Mouse (Mus musculus) stomach, postnatal 0 days (tissue): Measurements from ENCODE around the gene Xpr1.

Experiments
- CTCF ChIP-seq: IDR thresholded peaks from 2 replicates; pipeline ENCODE4 v1.5.1; 2016; ENCODE audit warnings: antibody characterized with exemption, low read depth, mild to moderate bottlenecking, moderate library complexity
- EP300 ChIP-seq: optimal IDR thresholded peaks from 2 replicates; pipeline ENCODE3; 2016; ENCODE audit warnings: antibody characterized with exemption

DNA sequence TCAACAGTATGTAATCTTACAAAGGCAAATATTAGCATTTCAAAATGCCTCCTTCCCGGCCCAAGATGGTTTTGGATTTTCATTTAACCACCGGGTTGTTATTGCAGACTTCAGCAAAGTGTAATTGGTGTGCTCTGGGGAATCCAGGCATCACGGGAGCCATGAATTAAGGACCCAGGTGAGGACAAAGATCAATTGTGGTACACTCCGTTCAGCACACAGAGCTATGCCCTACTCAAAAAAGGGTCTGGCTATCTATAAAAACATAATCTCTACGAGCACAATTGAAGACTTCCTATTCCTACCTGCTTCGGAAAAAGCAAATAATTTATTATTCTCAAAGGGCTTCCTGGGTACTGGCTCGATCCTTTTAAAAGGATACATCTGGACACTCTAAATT, 22.3 kb upstream of the Xpr1 start:
- TF ChIP-seq CTCF (no peak), EP300 (no peak)
